Mouse (Mus musculus) limb, embryonic 11.5 days (tissue): ENCODE measurements around the gene Slc7a6. TPM values are rescaled to one million over a fixed set of nuclear protein-coding genes. Genes with fewer than 3 reads are reported as not detected.

Experiments
- ATAC-seq: fragments of 200-750 bp; cut with Nextera tagmentation; 2 replicates; pipeline ENCODE4 v1.8.0; 2017; ENCODE audit warnings: low read depth; ENCODE audit not compliant: insufficient number of reproducible peaks, low FRiP score, low TSS enrichment
- DNase-seq: peaks from one replicate; pipeline ENCODE4 v3.0.0-alpha.2; 2015; ENCODE audit warnings: low spot score
- H3K27ac ChIP-seq: fragments of 300-500 bp; sonication (generic); replicated peaks from 2 replicates; pipeline ENCODE4 v1.5.1; 2014; ENCODE audit warnings: low read depth, mild to moderate bottlenecking, low read length
- H3K27me3 ChIP-seq: fragments of 300-500 bp; sonication (generic); 2 replicates; pipeline ENCODE4 v1.6.1; 2014; ENCODE audit warnings: mild to moderate bottlenecking, low read length, mixed read lengths; ENCODE audit not compliant: control insufficient read depth, insufficient read depth
- H3K36me3 ChIP-seq: fragments of 300-500 bp; sonication (generic); 2 replicates; pipeline ENCODE4 v1.6.1; 2014; ENCODE audit warnings: mild to moderate bottlenecking, low read length, moderate library complexity, mixed read lengths; ENCODE audit not compliant: control insufficient read depth, insufficient read depth
- H3K4me1 ChIP-seq: fragments of 300-500 bp; sonication (generic); 2 replicates; pipeline ENCODE4 v1.6.1; 2014; ENCODE audit warnings: low read length, mixed read lengths; ENCODE audit not compliant: control insufficient read depth, insufficient read depth
- H3K4me2 ChIP-seq: fragments of 300-500 bp; sonication (generic); 2 replicates; pipeline ENCODE4 v1.6.1; 2014; ENCODE audit warnings: low read depth, mild to moderate bottlenecking, moderate library complexity; ENCODE audit not compliant: severe bottlenecking
- H3K4me3 ChIP-seq: fragments of 300-500 bp; sonication (generic); 2 replicates; pipeline ENCODE4 v1.5.1; 2014; ENCODE audit warnings: low read depth, low read length
- H3K9ac ChIP-seq: fragments of 300-500 bp; sonication (generic); 2 replicates; pipeline ENCODE4 v1.6.1; 2014; ENCODE audit warnings: mild to moderate bottlenecking, low read length
- H3K9me3 ChIP-seq: fragments of 300-500 bp; sonication (generic); 2 replicates; pipeline ENCODE4 v1.6.1; 2016; ENCODE audit warnings: low read length; ENCODE audit not compliant: control insufficient read depth
- WGBS: fragments of 180-500 bp; shearing (Covaris S2); extraction: QIAGEN DNeasy Blood & Tissue Kit; methylation state at CpG from one replicate; pipeline ENCODE4 v1.1.7; 2014; 5-methylcytosine and 5-hydroxymethylcytosine counted together
- polyA plus RNA-seq: library from polyadenylated mRNA; unstranded; fragments of >200 nt; fragmentation: Nextera tagmentation; extraction: Ambion mirVana; gene quantifications from 2 replicates; pipeline ENCODE4 v1.2.1, GENCODE M21; 2014

Slc7a6 gene
- polyA plus RNA-seq, 1 experiment from 2014 or later = 107 TPM

- no peak for ATAC-seq
- H3K36me3 ChIP-seq = no peaks in the 10 kb centered on the region
- no peaks in the 10 kb centered on the region for H3K27me3 ChIP-seq
- H3K4me2 ChIP-seq = no peak overlapping the region
- H3K9me3 ChIP-seq = no peaks in the 10 kb centered on the region
- H3K4me1 ChIP-seq = 0 out of 2 replicates have a peak, but pooled peaks cover 2% of the 10 kb centered on the region
- no peak for DNase-seq
- WGBS = 90% methylated on average over 6 of the region's 6 CpGs
- H3K9ac ChIP-seq = no peak overlapping the region
- no peak overlapping the region for H3K4me3 ChIP-seq
- H3K27ac ChIP-seq = no peak overlapping the region
These were observed 20.6 kb upstream of the Slc7a6 start for GRCm38 (mm10) chr8:106147868-106148565.

DNA sequence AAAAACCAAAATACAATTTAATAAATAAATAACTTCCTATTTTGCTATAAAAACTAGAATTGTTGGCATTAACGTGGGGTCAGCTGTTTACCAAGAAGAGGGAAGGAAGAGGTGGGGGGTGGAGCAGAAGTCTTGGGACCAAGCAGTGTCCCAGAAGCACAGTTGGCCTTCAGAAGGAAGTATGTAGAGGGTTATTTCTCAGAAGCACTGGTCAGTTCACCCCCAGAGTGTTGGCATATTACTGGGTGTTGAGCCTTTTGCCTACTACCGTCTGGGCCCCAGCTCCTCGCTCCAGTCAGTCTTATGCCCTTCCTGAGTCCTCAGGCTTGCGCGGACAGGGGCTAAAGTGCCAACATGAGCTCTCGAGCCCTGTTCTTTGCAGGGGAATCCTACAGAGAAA, 19.6 kb upstream of the Slc7a6 start:
- 0 out of 2 replicates have a peak, but pooled peaks cover 2% of the 10 kb centered on the region for H3K4me1 ChIP-seq
- 94% methylated on average over 6 of the region's 6 CpGs for WGBS
- no peaks in the 10 kb centered on the region for H3K9me3 ChIP-seq
- H3K27ac ChIP-seq = no peak overlapping the region
- H3K4me2 ChIP-seq = no peak overlapping the region
- ATAC-seq (no peak), DNase-seq (no peak)
- H3K27me3 ChIP-seq = no peaks in the 10 kb centered on the region
- no peak overlapping the region for H3K4me3 ChIP-seq
- H3K36me3 ChIP-seq = no peaks in the 10 kb centered on the region
- H3K9ac ChIP-seq = no peak overlapping the region

- no peaks in the 10 kb centered on the region for H3K36me3 ChIP-seq
- peak within 1 kb of the TSS; percentile 71 for H3K4me3 ChIP-seq
- peak within 1 kb of the TSS; percentile 65 for H3K9ac ChIP-seq
- ATAC-seq (peak; percentile 92), DNase-seq (peak; percentile 94)
- H3K4me1 ChIP-seq = 0 out of 2 replicates have a peak, but pooled peaks cover 2% of the 10 kb centered on the region
- H3K27ac ChIP-seq = no peak within 1 kb of the TSS
- H3K4me2 ChIP-seq = peak within 1 kb of the TSS; percentile 73
- WGBS = 4% methylated on average over 38 of the region's 38 CpGs
- H3K9me3 ChIP-seq = no peaks in the 10 kb centered on the region
- H3K27me3 ChIP-seq = no peaks in the 10 kb centered on the region
These were observed 18.6 kb upstream of the Slc7a6 start, which contains the start of gene Pla2g15 for GRCm38 (mm10) chr8:106149801-106150652. TSS of gene Pla2g15 (plus strand) at chr8:106150399.

- peak overlapping the region; percentile 73 for H3K4me2 ChIP-seq
- H3K4me3 ChIP-seq = peak overlapping the region; percentile 71
- H3K4me1 ChIP-seq = 0 out of 2 replicates have a peak, but pooled peaks cover 2% of the 10 kb centered on the region
- H3K9ac ChIP-seq = peak overlapping the region; percentile 65
- 25% methylated on average over 8 of the region's 8 CpGs for WGBS
- H3K9me3 ChIP-seq = no peaks in the 10 kb centered on the region
- H3K27me3 ChIP-seq = no peaks in the 10 kb centered on the region
- H3K27ac ChIP-seq = no peak overlapping the region
- no peak for ATAC-seq
- no peak for DNase-seq
- H3K36me3 ChIP-seq = no peaks in the 10 kb centered on the region
These were observed 18.0 kb upstream of the Slc7a6 start for GRCm38 (mm10) chr8:106150653-106151000.

- peak overlapping the region; percentile 73 for H3K4me2 ChIP-seq
- no peaks in the 10 kb centered on the region for H3K9me3 ChIP-seq
- no peaks in the 10 kb centered on the region for H3K36me3 ChIP-seq
- peak overlapping the region; percentile 65; the same call in 1 of the 2 replicates for H3K9ac ChIP-seq
- 83% methylated on average over 9 of the region's 9 CpGs for WGBS
- peak overlapping the region; percentile 71 for H3K4me3 ChIP-seq
- ATAC-seq (no peak), DNase-seq (no peak)
- H3K27me3 ChIP-seq = no peaks in the 10 kb centered on the region
- no peak overlapping the region for H3K27ac ChIP-seq
- 0 out of 2 replicates have a peak, but pooled peaks cover 2% of the 10 kb centered on the region for H3K4me1 ChIP-seq
These were observed 17.6 kb upstream of the Slc7a6 start for GRCm38 (mm10) chr8:106151041-106151440.

GRCm38 (mm10) chr8:106152876-106153275, 15.8 kb upstream of the Slc7a6 start:
- Histone ChIP-seq H3K9ac (no peak overlapping the region), H3K4me2 (no peak overlapping the region), H3K27ac (no peak overlapping the region), H3K36me3 (no peaks in the 10 kb centered on the region), H3K4me3 (no peak overlapping the region), H3K9me3 (no peaks in the 10 kb centered on the region), H3K4me1 (0 out of 2 replicates have a peak, but pooled peaks cover 2% of the 10 kb centered on the region), H3K27me3 (no peaks in the 10 kb centered on the region)
- ATAC-seq = no peak
- 82% methylated on average over 4 of the region's 4 CpGs for WGBS
- no peak for DNase-seq

- no peak overlapping the region for H3K4me2 ChIP-seq
- no peaks in the 10 kb centered on the region for H3K4me1 ChIP-seq
- H3K27me3 ChIP-seq = no peaks in the 10 kb centered on the region
- DNase-seq (no peak), ATAC-seq (no peak)
- H3K4me3 ChIP-seq = no peak overlapping the region
- WGBS = 92% methylated on average over 1 of the region's 1 CpGs
- H3K9ac ChIP-seq = no peak overlapping the region
- no peak overlapping the region for H3K27ac ChIP-seq
- peaks cover 4% of the 10 kb centered on the region; the same call in 1 of the 2 replicates for H3K36me3 ChIP-seq
- H3K9me3 ChIP-seq = no peaks in the 10 kb centered on the region
These were observed 11.2 kb upstream of the Slc7a6 start for GRCm38 (mm10) chr8:106157419-106157818.

- Histone ChIP-seq H3K27me3 (no peaks in the 10 kb centered on the region), H3K36me3 (peaks cover 7% of the 10 kb centered on the region; the same call in 1 of the 2 replicates), H3K4me3 (no peak overlapping the region), H3K4me2 (no peak overlapping the region), H3K4me1 (no peaks in the 10 kb centered on the region), H3K27ac (no peak overlapping the region), H3K9ac (no peak overlapping the region), H3K9me3 (no peaks in the 10 kb centered on the region)
- 86% methylated on average over 10 of the region's 10 CpGs for WGBS
- ATAC-seq (no peak), DNase-seq (no peak)
These were observed 10.3 kb upstream of the Slc7a6 start for GRCm38 (mm10) chr8:106158381-106158780.
